Mouse (Mus musculus) cerebellum, adult 2 months (tissue): ENCODE measurements around the gene Npepl1.

Experiments
- CTCF ChIP-seq: fragments of 200-500 bp; IDR thresholded peaks from 2 replicates; pipeline ENCODE4 v1.5.1; 2011; ENCODE audit warnings: low read depth, mild to moderate bottlenecking, control low read depth, low read length, moderate library complexity, borderline replicate concordance; ENCODE audit not compliant: insufficient read depth
- POLR2A ChIP-seq: fragments of 200-500 bp; IDR thresholded peaks from 2 replicates; pipeline ENCODE4 v1.6.1; 2011; ENCODE audit warnings: low read length, control low read depth, borderline replicate concordance; ENCODE audit not compliant: insufficient read depth

DNA sequence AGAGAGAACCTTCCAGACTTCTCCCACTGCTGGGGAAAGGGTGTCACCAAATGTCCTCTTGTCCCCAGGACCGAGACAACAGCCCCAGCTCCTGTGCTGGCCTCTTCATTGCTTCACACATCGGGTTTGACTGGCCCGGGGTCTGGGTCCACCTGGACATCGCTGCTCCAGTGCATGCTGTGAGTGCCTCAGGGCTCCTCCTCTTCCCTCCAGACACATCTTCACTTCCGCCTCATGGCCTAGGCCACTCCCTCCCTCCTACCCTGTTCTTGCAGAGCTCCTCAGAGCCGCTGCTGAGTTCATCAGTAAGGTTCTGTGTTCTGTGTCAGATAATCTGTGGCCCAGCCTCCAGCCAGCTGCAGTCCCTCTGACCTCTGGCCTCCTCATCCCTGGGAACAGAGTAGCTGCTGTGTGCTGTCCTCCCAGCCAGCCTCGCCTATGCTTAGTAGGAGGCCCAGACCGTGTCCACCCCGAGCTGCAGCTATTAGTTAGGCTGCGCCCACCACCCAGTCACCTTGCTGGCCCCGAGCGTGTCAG, 11.3 kb downstream of the Npepl1 start:
- TF ChIP-seq CTCF: no peak
- no peak for TF ChIP-seq POLR2A
